Mouse (Mus musculus) cortical plate, adult 2 months (tissue): ENCODE measurements around the gene Dtx4.

ENCODE experiments used
- CTCF ChIP-seq: fragments of 200-500 bp; IDR thresholded peaks from 2 replicates; pipeline ENCODE4 v1.5.1; 2011; ENCODE audit warnings: mild to moderate bottlenecking, control low read depth, low read length; ENCODE audit not compliant: insufficient read depth; ENCODE audit errors: extremely low read depth
- POLR2A ChIP-seq: fragments of 200-500 bp; IDR thresholded peaks from 2 replicates; pipeline ENCODE4 v1.6.1; 2011; ENCODE audit warnings: mild to moderate bottlenecking, low read length, control low read depth; ENCODE audit not compliant: insufficient read depth; ENCODE audit errors: extremely low read depth

- no peak for TF ChIP-seq CTCF
- TF ChIP-seq POLR2A = no peak
These were observed 47.9 kb upstream of the Dtx4 start for GRCm38 (mm10) chr19:12549166-12549565.
